Mouse (Mus musculus) retina, embryonic 14.5 days (tissue): Measurements from ENCODE around the gene Btrc.

Experiments
- DNase-seq: peaks from one replicate; pipeline ENCODE4 v3.0.0-alpha.2; 2015; ENCODE audit warnings: low spot score

Gene Btrc

DNA sequence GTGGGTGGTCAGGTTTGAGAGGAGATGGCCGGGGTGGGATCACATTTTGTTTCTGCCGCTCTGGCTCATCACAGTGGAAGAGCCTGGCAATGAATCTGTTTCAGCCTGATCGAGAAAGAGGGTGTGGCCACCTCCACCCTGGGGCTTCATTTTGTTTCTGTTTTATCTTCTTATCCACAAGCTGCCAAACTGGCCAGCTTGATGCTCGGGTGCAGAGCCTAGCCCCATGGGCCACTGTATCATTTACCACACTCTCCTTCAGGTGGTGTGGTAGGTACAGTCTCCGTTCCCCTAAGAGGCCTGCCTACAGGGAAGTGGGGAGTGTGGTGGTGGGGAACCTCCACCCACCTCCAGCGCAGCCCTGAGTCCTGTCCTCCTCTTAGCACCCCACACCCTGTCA is 209.5 kb downstream of the Btrc start:
- no peak for DNase-seq

DNA sequence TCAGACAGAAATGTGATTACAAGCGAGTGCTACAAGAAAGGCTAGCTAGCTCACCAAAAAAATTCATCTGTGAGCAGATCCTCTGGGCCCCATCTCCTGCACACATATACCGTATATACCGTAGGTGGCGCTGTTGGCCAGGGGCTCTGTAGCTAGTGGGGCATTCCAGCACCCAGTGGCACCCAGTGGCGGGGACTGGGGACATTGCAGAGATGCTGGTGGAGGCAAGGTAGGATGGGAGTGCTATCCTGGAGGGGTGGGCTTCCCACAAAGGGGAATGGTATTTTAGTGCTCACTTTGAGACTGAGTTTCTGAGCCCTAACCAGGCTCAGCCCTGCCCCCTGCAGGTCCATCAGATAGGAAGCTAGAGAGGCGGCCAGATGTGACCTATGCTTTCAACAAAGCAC is 210.3 kb downstream of the Btrc start:
- DNase-seq: peak; percentile 87

- no peak for DNase-seq
Measured at GRCm38 (mm10) chr19:45574339-45574898, 210.9 kb downstream of the Btrc start.

- no peak for DNase-seq
Measured at GRCm38 (mm10) chr19:45574941-45575631, 211.6 kb downstream of the Btrc start.

- no peak for DNase-seq
Measured at GRCm38 (mm10) chr19:45575632-45576001, 212.1 kb downstream of the Btrc start.

- DNase-seq: no peak
Measured at GRCm38 (mm10) chr19:45577141-45577750, 213.7 kb downstream of the Btrc start.

DNA sequence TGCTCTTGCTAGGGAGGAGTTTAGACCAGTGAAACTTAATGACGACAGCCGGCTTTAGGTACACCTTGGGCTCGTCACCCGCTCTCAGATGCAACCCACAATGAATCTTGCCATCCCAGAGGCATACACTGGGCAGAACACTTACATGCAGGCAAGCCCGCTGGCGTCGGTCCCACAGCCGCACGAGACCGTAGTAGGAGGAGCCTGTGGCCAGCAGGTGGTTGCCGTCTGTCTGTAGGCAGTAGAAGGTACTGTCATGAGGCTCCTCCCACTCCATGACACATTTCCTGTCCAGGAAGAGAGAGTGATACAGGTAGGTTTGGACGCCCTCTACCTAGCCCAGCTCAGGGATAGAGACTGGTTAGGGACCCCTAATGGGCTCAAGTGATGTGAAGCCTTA is 215.4 kb downstream of the Btrc start:
- DNase-seq: no peak

GRCm38 (mm10) chr19:45579416-45579815 is 215.9 kb downstream of the Btrc start:
- DNase-seq: no peak
